ENCODE assay signal across 26 mouse cellular contexts in the genomic region with DNA sequence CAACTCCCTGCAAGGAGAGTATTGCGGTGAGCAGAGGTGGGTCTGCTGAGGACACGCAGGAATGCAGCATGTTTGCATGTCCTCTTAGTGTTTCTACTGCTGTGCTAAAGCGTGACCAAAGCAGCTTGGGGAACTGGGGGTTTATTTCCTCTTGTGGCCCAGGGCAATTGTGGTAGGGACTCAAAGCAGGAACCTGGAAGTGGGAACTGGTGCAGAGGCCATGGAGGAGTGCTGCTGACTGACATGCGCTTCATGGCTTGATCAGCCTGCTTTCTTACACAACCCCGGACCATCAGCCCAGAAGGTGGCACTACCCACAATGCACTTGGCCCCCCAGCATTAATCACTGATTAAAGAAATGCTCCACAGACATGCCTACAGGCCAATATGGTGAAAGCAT.
DNase-seq lines count a peak whose midpoint lies in the region; ATAC-seq and TF ChIP-seq lines count a peak whose summit lies in the region.
"Had no signal": no experiment of that assay in that cellular context is flagged by ENCODE, and none has a peak within 500 bp of the region (broad histone marks: within the 10 kb centered on the region; RNA-seq: fewer than 3 reads in every experiment).

No protein-coding gene starts in this region.

- no peak for TF ChIP-seq CTCF in lung, adult 2 months (IDR thresholded peaks at IDR 0.05; ENCODE audit: insufficient read depth, low read length)

- no peak overlapping the region for H3K4me2 ChIP-seq in heart, embryonic 14.5 days (ENCODE audit: low read length)
- H3K4me2 ChIP-seq in midbrain, embryonic 15.5 days: no peak overlapping the region
- H3K4me2 ChIP-seq in liver, embryonic 11.5 days: no peak overlapping the region
- H3K4me2 ChIP-seq: forebrain, embryonic 13.5 days; heart, embryonic 11.5 days; hindbrain, embryonic 13.5 days; limb, embryonic 12.5 days had no signal

- 77% methylated on average over 5 of the region's 5 CpGs for WGBS in heart, embryonic 14.5 days
- WGBS in lung, adult 2 months: 73% methylated on average over 5 of the region's 5 CpGs
- 89% methylated on average over 5 of the region's 5 CpGs for WGBS in midbrain, embryonic 15.5 days
- WGBS in liver, embryonic 11.5 days: 68% methylated on average over 5 of the region's 5 CpGs

- H3K4me3 ChIP-seq in heart, embryonic 14.5 days (ENCODE audit: control insufficient read depth in 1 of 2, insufficient read depth in 1 of 2, low read depth in 1 of 2, low read length in 2 of 2): no peak overlapping the region
- no peak overlapping the region for H3K4me3 ChIP-seq in lung, adult 2 months (replicated peaks; ENCODE audit: extremely low read depth, low read depth, low read length)
- H3K4me3 ChIP-seq in midbrain, embryonic 15.5 days: no peak overlapping the region
- H3K4me3 ChIP-seq in liver, embryonic 11.5 days (ENCODE audit: low read depth, low read length): no peak overlapping the region
- H3K4me3 ChIP-seq: forebrain, embryonic 13.5 days; hindbrain, embryonic 13.5 days; limb, embryonic 12.5 days had no signal

- no peaks in the 10 kb centered on the region for H3K36me3 ChIP-seq in heart, embryonic 14.5 days (ENCODE audit: control insufficient read depth, insufficient read depth, low read length)
- H3K36me3 ChIP-seq in midbrain, embryonic 15.5 days (replicated peaks): no peaks in the 10 kb centered on the region
- no peaks in the 10 kb centered on the region for H3K36me3 ChIP-seq in liver, embryonic 11.5 days (ENCODE audit: control insufficient read depth, insufficient read depth, low read length)
- H3K36me3 ChIP-seq: limb, embryonic 12.5 days had no signal

- H3K27me3 ChIP-seq in heart, embryonic 14.5 days (ENCODE audit: control insufficient read depth, insufficient read depth, low read length): no peaks in the 10 kb centered on the region
- no peaks in the 10 kb centered on the region for H3K27me3 ChIP-seq in midbrain, embryonic 15.5 days (replicated peaks)
- H3K27me3 ChIP-seq in liver, embryonic 11.5 days (replicated peaks; ENCODE audit: control insufficient read depth, insufficient read depth, low read length): no peaks in the 10 kb centered on the region
- H3K27me3 ChIP-seq: forebrain, embryonic 13.5 days; hindbrain, embryonic 13.5 days; limb, embryonic 12.5 days had no signal

- H3K4me1 ChIP-seq in heart, embryonic 14.5 days (ENCODE audit: control insufficient read depth in 2 of 2, insufficient read depth in 2 of 2, low read length in 2 of 2): peaks cover 0 to 13% of the 10 kb centered on the region in 2 experiments; a peak in 1 of 4 replicates
- H3K4me1 ChIP-seq in lung, adult 2 months (ENCODE audit: control insufficient read depth, insufficient read depth, low read length): no peaks in the 10 kb centered on the region
- 0 out of 2 replicates have a peak, but pooled peaks cover 5% of the 10 kb centered on the region for H3K4me1 ChIP-seq in midbrain, embryonic 15.5 days
- H3K4me1 ChIP-seq in liver, embryonic 11.5 days (replicated peaks; ENCODE audit: control insufficient read depth, insufficient read depth, low read length): no peaks in the 10 kb centered on the region
- H3K4me1 ChIP-seq: limb, embryonic 12.5 days had no signal

- no peak overlapping the region for H3K9ac ChIP-seq in heart, embryonic 14.5 days (ENCODE audit: low read length)
- no peak overlapping the region for H3K9ac ChIP-seq in midbrain, embryonic 15.5 days
- no peak overlapping the region for H3K9ac ChIP-seq in liver, embryonic 11.5 days (ENCODE audit: low read depth, low read length)
- H3K9ac ChIP-seq: forebrain, embryonic 13.5 days; hindbrain, embryonic 13.5 days; limb, embryonic 12.5 days had no signal

- H3K27ac ChIP-seq in heart, embryonic 14.5 days (replicated peaks in 1 of 2; ENCODE audit: control insufficient read depth in 1 of 2, insufficient read depth in 1 of 2, low read depth in 2 of 2, low read length in 2 of 2): no peak overlapping the region
- H3K27ac ChIP-seq in midbrain, embryonic 15.5 days: no peak overlapping the region
- no peak overlapping the region for H3K27ac ChIP-seq in liver, embryonic 11.5 days (ENCODE audit: low read depth, low read length)
- H3K27ac ChIP-seq: forebrain, embryonic 13.5 days; hindbrain, embryonic 13.5 days; kidney, postnatal 0 days; limb, embryonic 12.5 days; stomach, postnatal 0 days had no signal

- no peak for TF ChIP-seq POLR2A in lung, adult 2 months (IDR thresholded peaks at IDR 0.05; ENCODE audit: borderline replicate concordance, extremely low read depth, low read depth, low read length)

- ATAC-seq in heart, embryonic 14.5 days (ENCODE audit: insufficient number of reproducible peaks, insufficient read depth, low FRiP score, low read depth): 0 out of 2 replicates have a peak, but pooled peaks have one; percentile 9
- ATAC-seq in common myeloid progenitor, adult 5-6 weeks (replicated peaks; ENCODE audit: low read depth, poor library complexity, severe bottlenecking): 0 out of 2 replicates have a peak, but pooled peaks have one; percentile 22
- ATAC-seq in midbrain, embryonic 15.5 days (replicated peaks): no peak
- ATAC-seq in liver, embryonic 11.5 days (replicated peaks; ENCODE audit: low FRiP score): no peak
- ATAC-seq: forebrain, embryonic 13.5 days; intestine, postnatal 0 days; lung, postnatal 0 days; midbrain, embryonic 16.5 days had no signal

- H3K9me3 ChIP-seq in heart, embryonic 14.5 days (ENCODE audit: control insufficient read depth, low read length): no peaks in the 10 kb centered on the region
- H3K9me3 ChIP-seq in midbrain, embryonic 15.5 days: no peaks in the 10 kb centered on the region
- H3K9me3 ChIP-seq in liver, embryonic 11.5 days (ENCODE audit: control insufficient read depth, low read length): no peaks in the 10 kb centered on the region
- H3K9me3 ChIP-seq: hindbrain, embryonic 13.5 days had no signal

- no peak for DNase-seq in heart, adult 11 months
- peak; percentile 41 for DNase-seq in lung, postnatal 36 days
- no peak for DNase-seq in lung, adult 2 months
- DNase-seq in left cerebral cortex, adult 9 months (ENCODE audit: low spot score in 2 of 2): no peak
- no peak for DNase-seq in liver, embryonic 11.5 days (ENCODE audit: low spot score)
- DNase-seq: adrenal gland, adult 8-10 months; cerebellum, adult 8-10 months; cerebellum, postnatal 25 days; gastrocnemius, postnatal 14 days; heart, adult 18-20 months; heart, postnatal 4 days; right cerebral cortex, postnatal 25 days; thymus, adult 18-20 months; thymus, postnatal 25 days had no signal

Comparison
In these comparisons a context has a peak if more than half of its experiments do, and no peak if none do; other contexts are left out.
1. ATAC-seq: peak in heart, embryonic 14.5 days (single experiment) and common myeloid progenitor, adult 5-6 weeks (single experiment); none in midbrain, embryonic 15.5 days (single experiment) and liver, embryonic 11.5 days (single experiment).